Mouse (Mus musculus) bone marrow macrophage, adult 2 months (primary cell): ENCODE results near the gene A430078G23Rik. TPM values are rescaled to one million over a fixed set of nuclear protein-coding genes. Genes with fewer than 3 reads are reported as not detected.

Experiments used
- H3K27ac ChIP-seq: 2 replicates; pipeline ENCODE4 v1.5.1; 2012; ENCODE audit warnings: low read depth, low read length; ENCODE audit not compliant: insufficient read depth
- H3K4me1 ChIP-seq: 2 replicates; pipeline ENCODE4 v1.6.1; 2012; ENCODE audit warnings: low read length; ENCODE audit not compliant: control insufficient read depth, insufficient read depth
- H3K4me3 ChIP-seq: 2 replicates; pipeline ENCODE4 v1.5.1; 2012; ENCODE audit warnings: mild to moderate bottlenecking, low read length, moderate library complexity; ENCODE audit not compliant: insufficient read depth
- CTCF ChIP-seq: IDR thresholded peaks from 2 replicates; pipeline ENCODE4 v1.5.1; 2012; ENCODE audit warnings: low read depth, mild to moderate bottlenecking, low read length, moderate library complexity
- POLR2A ChIP-seq: IDR thresholded peaks from 2 replicates; pipeline ENCODE4 v1.6.1; 2012; ENCODE audit warnings: mild to moderate bottlenecking, low read depth, low read length, borderline replicate concordance
- polyA plus RNA-seq: library from polyadenylated mRNA; stranded (reverse); fragments of >200 nt; gene quantifications from 2 replicates; pipeline ENCODE4 v1.2.4, GENCODE M21; 2012; ENCODE audit not compliant: missing spikeins, insufficient read depth, insufficient read length

Gene A430078G23Rik
- polyA plus RNA-seq, 1 experiment = 0.70 TPM

- no peaks in the 10 kb centered on the region for H3K4me1 ChIP-seq
- no peak overlapping the region for H3K27ac ChIP-seq
- no peak for TF ChIP-seq POLR2A
- no peak for TF ChIP-seq CTCF
- no peak overlapping the region for H3K4me3 ChIP-seq
Observed at GRCm38 (mm10) chr8:3420105-3420706, 67.0 kb downstream of the A430078G23Rik start.

DNA sequence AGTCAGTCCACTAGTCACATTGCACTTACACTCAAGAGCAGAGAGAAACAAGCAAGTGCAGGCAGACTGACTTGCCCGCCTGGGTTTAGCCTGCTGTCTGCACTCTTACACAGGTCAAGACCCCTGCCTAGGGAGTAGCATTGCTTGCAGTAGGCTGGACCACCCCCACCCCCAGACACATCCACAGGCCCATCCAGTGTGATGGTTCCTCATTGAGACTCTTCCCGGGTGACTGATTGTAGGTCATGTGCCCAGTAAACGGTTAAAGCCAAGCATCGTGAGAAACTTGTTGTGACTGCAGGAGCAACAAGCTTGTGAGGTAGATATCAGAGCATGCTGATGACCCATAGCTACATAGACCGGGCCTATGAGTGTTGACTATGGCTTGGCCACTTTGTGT lies 68.3 kb downstream of the A430078G23Rik start:
- no peak overlapping the region for H3K4me3 ChIP-seq
- no peaks in the 10 kb centered on the region for H3K4me1 ChIP-seq
- no peak overlapping the region for H3K27ac ChIP-seq
- TF ChIP-seq POLR2A (no peak), CTCF (no peak)

DNA sequence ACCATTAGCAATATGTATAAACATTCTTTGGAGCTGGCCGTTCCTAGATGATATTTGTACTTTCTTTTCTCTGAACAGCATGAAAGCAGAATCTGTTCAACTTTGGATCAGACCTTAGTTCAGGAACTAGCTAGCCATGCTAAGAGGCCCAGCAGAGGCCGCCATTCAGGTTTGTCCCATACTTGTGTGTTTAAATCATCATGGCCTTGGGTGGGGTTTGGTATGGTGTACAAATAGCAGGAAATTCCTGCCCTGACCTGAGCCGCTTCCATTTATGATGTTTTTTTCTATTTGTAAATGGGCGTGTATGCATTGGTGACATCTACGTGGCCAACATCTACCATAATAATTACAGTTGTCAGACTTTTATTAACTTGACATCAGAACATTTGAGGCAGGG lies 72.0 kb downstream of the A430078G23Rik start:
- Histone ChIP-seq H3K27ac (no peak overlapping the region), H3K4me3 (no peak overlapping the region), H3K4me1 (no peaks in the 10 kb centered on the region)
- no peak for TF ChIP-seq POLR2A
- no peak for TF ChIP-seq CTCF

GRCm38 (mm10) chr8:3426211-3426610 lies 73.0 kb downstream of the A430078G23Rik start:
- Histone ChIP-seq H3K4me1 (no peaks in the 10 kb centered on the region), H3K27ac (no peak overlapping the region), H3K4me3 (no peak overlapping the region)
- TF ChIP-seq POLR2A = no peak
- no peak for TF ChIP-seq CTCF

DNA sequence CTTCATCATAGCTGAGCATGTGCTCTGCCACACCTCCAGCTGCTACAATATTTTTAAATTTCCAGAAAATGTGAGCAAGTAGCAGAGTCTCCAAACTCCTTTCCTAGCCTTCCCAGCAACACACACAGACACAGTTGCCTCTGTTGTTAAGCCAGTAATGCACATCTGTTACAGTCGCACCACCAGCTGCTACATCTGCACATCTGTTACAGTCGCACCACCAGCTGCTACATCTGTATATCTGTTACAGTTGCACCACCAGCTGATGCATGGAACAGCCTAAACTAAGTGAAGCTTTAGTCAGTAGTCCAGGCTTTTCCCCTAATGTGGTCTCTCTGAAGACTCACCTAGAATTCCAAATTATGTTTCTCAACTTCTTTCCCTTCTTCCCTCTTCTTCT lies 75.2 kb downstream of the A430078G23Rik start:
- Histone ChIP-seq H3K4me1 (no peaks in the 10 kb centered on the region), H3K4me3 (no peak overlapping the region), H3K27ac (no peak overlapping the region)
- TF ChIP-seq CTCF (no peak), POLR2A (no peak)

- Histone ChIP-seq H3K4me3 (no peak overlapping the region), H3K27ac (no peak overlapping the region), H3K4me1 (no peaks in the 10 kb centered on the region)
- TF ChIP-seq CTCF = no peak
- no peak for TF ChIP-seq POLR2A
Observed at GRCm38 (mm10) chr8:3429966-3430365, 76.8 kb downstream of the A430078G23Rik start.

DNA sequence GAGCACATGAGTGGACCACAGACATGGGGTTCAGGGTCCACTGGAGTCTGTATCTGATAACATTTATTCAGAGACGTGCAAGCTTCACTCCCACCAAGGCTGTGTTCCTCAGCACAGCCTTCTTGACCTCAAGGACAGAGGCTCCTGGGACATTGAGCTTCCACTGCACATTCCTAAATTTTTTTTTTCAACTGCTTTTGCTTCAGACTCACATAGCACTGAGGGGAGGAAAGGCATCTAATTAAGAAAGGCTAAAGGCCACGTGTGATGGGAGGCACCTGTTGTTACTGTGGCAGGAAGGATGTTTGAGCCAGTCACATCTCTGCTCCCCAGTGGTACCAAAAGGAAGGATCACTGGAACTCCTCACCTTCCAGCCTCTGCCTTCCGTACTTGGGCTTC lies 77.9 kb downstream of the A430078G23Rik start:
- TF ChIP-seq CTCF (no peak), POLR2A (no peak)
- H3K4me3 ChIP-seq = no peak overlapping the region
- H3K27ac ChIP-seq = no peak overlapping the region
- H3K4me1 ChIP-seq = no peaks in the 10 kb centered on the region

GRCm38 (mm10) chr8:3436492-3436891 lies 83.3 kb downstream of the A430078G23Rik start:
- TF ChIP-seq POLR2A = no peak
- TF ChIP-seq CTCF = no peak
- H3K27ac ChIP-seq = no peak overlapping the region
- no peak overlapping the region for H3K4me3 ChIP-seq
- H3K4me1 ChIP-seq = peaks cover 4% of the 10 kb centered on the region

DNA sequence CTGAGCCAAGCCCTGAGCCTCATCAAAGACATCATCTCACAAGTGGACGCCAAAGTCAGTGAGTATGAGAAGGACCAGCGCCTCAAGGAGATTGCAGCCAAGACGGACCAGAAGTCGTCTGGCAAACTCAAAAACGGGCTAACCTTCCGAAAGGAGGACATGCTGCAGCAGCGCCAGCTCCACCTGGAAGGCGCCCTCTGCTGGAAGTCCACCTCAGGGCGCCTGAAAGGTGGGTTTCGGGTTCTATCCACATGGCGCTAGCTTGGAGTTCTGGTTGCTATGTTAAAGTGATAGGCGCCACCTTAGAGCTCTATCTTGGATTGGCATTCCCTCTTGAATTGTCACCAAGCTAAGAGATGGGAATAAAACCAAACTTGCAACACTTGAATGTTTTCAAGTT lies 86.3 kb downstream of the A430078G23Rik start:
- H3K4me3 ChIP-seq = no peak overlapping the region
- no peak overlapping the region for H3K27ac ChIP-seq
- TF ChIP-seq CTCF (no peak), POLR2A (no peak)
- peaks cover 5% of the 10 kb centered on the region for H3K4me1 ChIP-seq

Other genes starting within 250 kb of the A430078G23Rik start
- gene Insr, start 73.8 kb upstream of the A430078G23Rik start, polyA plus RNA-seq = 20.8 and 24.0 TPM in 2 replicates
- gene Arhgef18, start 39.6 kb downstream of the A430078G23Rik start, polyA plus RNA-seq = 1.9 and 2.3 TPM in 2 replicates
- 3.1 and 4.5 TPM in 2 replicates for gene Pex11g, start 114.3 kb downstream of the A430078G23Rik start, polyA plus RNA-seq
- not detected in 2 replicates for gene Tex45, start 117.4 kb downstream of the A430078G23Rik start, polyA plus RNA-seq
- 17.1 and 20.8 TPM in 2 replicates for gene Zfp358, start 139.7 kb downstream of the A430078G23Rik start, polyA plus RNA-seq
- gene Mcoln1, start 147.0 kb downstream of the A430078G23Rik start, polyA plus RNA-seq = 112 and 117 TPM in 2 replicates
- 36.0 and 39.9 TPM in 2 replicates for gene Pnpla6, start 162.0 kb downstream of the A430078G23Rik start, polyA plus RNA-seq
- not detected in 2 replicates for gene C330021F23Rik, start 214.6 kb downstream of the A430078G23Rik start, polyA plus RNA-seq
- 3.1 and 5.5 TPM in 2 replicates for gene Camsap3, start 233.9 kb downstream of the A430078G23Rik start, polyA plus RNA-seq